Mouse (Mus musculus) bone marrow, adult 2 months (tissue): Measurements from ENCODE around the gene Lhx9.

ENCODE experiments used
- CTCF ChIP-seq: fragments of 200-500 bp; IDR thresholded peaks from 2 replicates; pipeline ENCODE4 v1.5.1; 2011; ENCODE audit warnings: low read length, control low read depth; ENCODE audit not compliant: control insufficient read depth, insufficient read depth
- POLR2A ChIP-seq: fragments of 200-500 bp; IDR thresholded peaks from 2 replicates; pipeline ENCODE4 v1.6.1; 2011; ENCODE audit warnings: low read depth, mild to moderate bottlenecking, control low read depth, low read length, borderline replicate concordance; ENCODE audit not compliant: control insufficient read depth

DNA sequence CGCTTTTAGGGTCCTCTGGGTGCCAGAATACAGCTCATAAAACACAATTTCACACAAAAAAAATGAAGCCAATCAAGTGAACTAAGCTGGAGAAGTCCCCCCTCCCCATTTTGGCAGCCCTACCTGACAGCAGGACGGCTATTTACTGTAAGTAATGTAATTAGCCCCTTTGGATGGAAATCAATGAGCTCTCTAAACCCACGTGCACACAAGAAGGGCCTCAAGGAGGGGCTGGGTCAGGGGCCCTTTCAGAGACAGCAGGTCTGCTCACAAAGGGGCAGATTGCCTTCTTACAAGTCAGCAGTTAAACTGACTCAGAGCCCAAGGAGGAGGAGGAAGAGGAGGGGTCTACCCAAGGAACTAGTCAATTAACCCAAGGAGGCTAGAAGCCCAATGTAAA is 4.2 kb downstream of the Lhx9 start:
- TF ChIP-seq POLR2A (no peak), CTCF (no peak)
